In the genomic region with DNA sequence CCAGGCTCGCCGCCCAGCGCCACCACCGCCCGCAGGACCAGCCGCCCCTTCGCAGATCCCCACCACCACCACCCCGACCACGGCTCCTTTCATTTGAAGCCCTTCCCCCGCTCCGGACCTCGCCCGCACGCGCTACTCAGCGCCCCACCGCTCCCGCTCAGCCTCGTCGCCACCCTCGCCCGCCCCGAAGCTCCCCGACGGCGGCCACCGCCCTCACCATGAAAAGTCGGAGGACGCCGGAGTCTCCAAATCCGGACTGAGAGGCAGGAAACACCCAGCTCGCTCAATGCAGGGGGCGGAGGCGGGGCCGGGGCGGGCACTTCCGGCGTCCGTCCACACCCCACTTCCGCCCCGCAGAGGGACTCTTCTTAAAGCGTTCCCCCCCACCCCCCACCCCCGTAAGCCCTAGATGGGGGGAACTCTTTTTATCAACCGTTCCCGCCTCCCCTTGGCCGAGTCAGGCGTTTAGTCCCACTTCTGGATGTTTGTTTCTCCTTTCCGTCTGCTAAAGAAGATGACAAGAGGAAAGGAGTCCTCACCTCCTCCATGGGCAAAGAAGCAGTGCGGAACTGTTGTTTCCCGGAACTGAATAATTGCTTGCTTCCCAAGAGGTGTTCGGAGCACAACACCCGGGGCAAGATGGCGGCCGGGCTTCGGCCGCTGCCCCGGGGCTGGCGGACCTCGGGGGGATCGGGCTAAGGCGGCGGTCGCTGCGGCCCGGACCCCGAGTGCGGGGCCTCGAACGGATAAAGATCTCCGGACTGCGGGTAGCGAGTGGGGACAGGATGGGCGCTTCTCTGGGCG, we compare ENCODE assay signal across 1 mouse cellular context.
TF ChIP-seq lines count a peak whose summit lies in the region.

A gene (minus strand): TSS at position 300 of the 804 bp plus-strand sequence.
A gene (plus strand): TSS at position 399 of the 804 bp plus-strand sequence.

TF ChIP-seq in C2C12, 6 proteins besides CTCF, POLR2A, EP300 and RAD21 (continued from another document):
- TF ChIP-seq FOSL1 (IDR thresholded peaks at IDR 0.05; ENCODE audit: insufficient read depth, low read length, poor library complexity, severe bottlenecking) = no peak
TF ChIP-seq in C2C12: peak in this region for 0.
